Mouse (Mus musculus) liver, adult 2 months (tissue): ENCODE measurements at regions not wholly inside any gene's neighbourhood (a gene's known extent, or its start where the extent isn't known, plus 50 kb on each side); places are given as distances from the start of the nearest gene placed in this dataset.
A peak's percentile ranks its signal among the peaks of the same experiment; 100 is the strongest.

ENCODE experiments used
- DNase-seq: peaks from one replicate; pipeline ENCODE4 v3.0.0-alpha.2; 2011; ENCODE audit warnings: low read depth, low spot score; ENCODE audit errors: extremely low read depth
- H3K27ac ChIP-seq: fragments of 200-500 bp; replicated peaks from 2 replicates; pipeline ENCODE4 v1.5.1; 2012; ENCODE audit warnings: low read depth, mild to moderate bottlenecking, control low read depth, inconsistent platforms, low read length; ENCODE audit not compliant: insufficient read depth
- H3K27me3 ChIP-seq: fragments of 200-500 bp; 2 replicates; pipeline ENCODE4 v1.6.1; 2012; ENCODE audit warnings: mild to moderate bottlenecking, moderate library complexity, low read length, inconsistent platforms; ENCODE audit not compliant: control insufficient read depth, insufficient read depth
- H3K36me3 ChIP-seq: fragments of 200-500 bp; 2 replicates; pipeline ENCODE4 v1.6.1; 2012; ENCODE audit warnings: low read length, inconsistent platforms; ENCODE audit not compliant: control insufficient read depth, insufficient read depth
- H3K4me1 ChIP-seq: fragments of 200-500 bp; 2 replicates; pipeline ENCODE4 v1.6.1; 2011; ENCODE audit warnings: low read length; ENCODE audit not compliant: control insufficient read depth, insufficient read depth
- H3K4me3 ChIP-seq: fragments of 200-500 bp; 2 replicates; pipeline ENCODE4 v1.5.1; 2011; ENCODE audit warnings: low read depth, mild to moderate bottlenecking, control low read depth, low read length, moderate library complexity; ENCODE audit not compliant: insufficient read depth
- H3K79me2 ChIP-seq: fragments of 200-500 bp; 2 replicates; pipeline ENCODE4 v1.6.1; 2012; ENCODE audit warnings: inconsistent platforms, mild to moderate bottlenecking, low read length, moderate library complexity; ENCODE audit not compliant: control insufficient read depth, insufficient read depth
- H3K9ac ChIP-seq: fragments of 200-500 bp; 2 replicates; pipeline ENCODE4 v1.6.1; 2012; ENCODE audit warnings: low read depth, mild to moderate bottlenecking, control low read depth, inconsistent platforms, low read length
- CTCF ChIP-seq: fragments of 200-500 bp; IDR thresholded peaks from 2 replicates; pipeline ENCODE4 v1.5.1; 2011; ENCODE audit warnings: low read depth, low read length, control low read depth
- POLR2A ChIP-seq: fragments of 200-500 bp; IDR thresholded peaks from 2 replicates; pipeline ENCODE4 v1.6.1; 2011; ENCODE audit warnings: low read length, control low read depth; ENCODE audit not compliant: insufficient read depth; ENCODE audit errors: extremely low read depth
- WGBS: fragments of 180-500 bp; shearing (Covaris S2); methylation state at CpG from one replicate; pipeline ENCODE4 v1.1.7; 2018; 5-methylcytosine and 5-hydroxymethylcytosine counted together

DNA sequence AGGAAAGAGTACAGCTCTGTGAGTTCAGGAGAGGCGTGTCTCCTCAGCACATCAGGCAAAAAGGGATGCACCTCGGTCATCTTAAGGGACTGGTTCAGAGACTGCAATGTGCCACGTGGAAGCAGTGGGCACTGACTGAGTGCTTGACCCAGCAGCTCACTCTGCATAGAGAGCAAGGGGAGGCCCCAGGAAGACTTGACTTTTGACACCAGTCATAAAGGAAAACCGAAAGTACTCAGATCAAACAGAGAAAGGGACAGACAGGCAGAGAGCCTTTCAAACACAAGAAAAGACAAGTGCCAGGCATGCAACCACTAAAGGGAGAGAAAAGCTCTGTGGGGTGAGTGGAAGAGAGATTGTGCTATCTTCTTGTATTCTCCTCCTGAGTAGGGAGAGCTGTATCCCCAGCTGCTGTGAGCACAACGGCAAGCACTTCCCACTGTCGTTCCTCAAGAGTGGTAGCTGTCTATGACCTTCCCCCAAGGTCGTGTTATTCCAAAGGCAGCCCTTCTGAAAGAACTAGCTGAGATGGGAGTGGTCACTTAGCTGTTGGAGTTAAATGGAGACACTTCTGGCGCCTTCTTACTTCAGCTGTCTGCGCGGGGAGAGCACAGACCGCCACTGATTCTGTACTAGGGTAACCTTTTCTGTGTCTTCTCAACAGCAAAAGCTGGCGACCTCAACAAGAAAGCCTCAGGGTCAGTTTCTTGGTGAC is 119.4 kb upstream of the Cpeb2 start:
- DNase-seq, result peak; percentile 31

DNA sequence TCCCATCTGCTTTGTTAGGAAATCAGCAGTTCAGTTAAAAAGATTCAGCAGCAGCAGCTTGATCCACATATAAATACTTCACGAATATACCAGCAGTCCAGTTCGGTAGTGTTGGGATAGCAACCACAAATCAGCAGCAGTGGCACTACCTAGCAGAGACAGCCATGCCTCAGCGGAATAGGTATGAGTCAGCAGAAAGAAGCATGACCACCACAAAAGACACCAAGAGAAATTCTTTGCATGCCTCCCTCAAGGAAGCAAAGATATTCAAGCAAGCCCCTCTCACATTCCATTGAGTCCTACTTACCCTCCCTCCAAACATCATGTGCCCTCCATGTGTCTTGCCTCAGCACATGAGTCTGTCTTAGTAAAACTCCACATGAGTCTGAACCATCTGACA is 117.5 kb upstream of the Cpeb2 start:
- no peak for DNase-seq
- H3K79me2 ChIP-seq, result no peaks in the 10 kb centered on the region
- H3K4me1 ChIP-seq, result no peaks in the 10 kb centered on the region; the same call in 1 of the 2 replicates
- TF ChIP-seq CTCF (no peak), POLR2A (no peak)
- H3K27me3 ChIP-seq, result no peaks in the 10 kb centered on the region
- no peak overlapping the region for H3K4me3 ChIP-seq
- H3K27ac ChIP-seq, result no peak overlapping the region
- no peaks in the 10 kb centered on the region for H3K36me3 ChIP-seq
- H3K9ac ChIP-seq, result no peak overlapping the region
- 95% methylated on average over 3 of the region's 3 CpGs for WGBS

More for the DNA sequence above, 119.4 kb upstream of the Cpeb2 start:
- H3K27me3 ChIP-seq, result no peaks in the 10 kb centered on the region
- no peaks in the 10 kb centered on the region; the same call in 1 of the 2 replicates for H3K4me1 ChIP-seq
- no peak overlapping the region for H3K27ac ChIP-seq
- H3K4me3 ChIP-seq, result no peak overlapping the region
- H3K9ac ChIP-seq, result no peak overlapping the region
- H3K36me3 ChIP-seq, result no peaks in the 10 kb centered on the region
- WGBS, result 73% methylated on average over 12 of the region's 12 CpGs
- H3K79me2 ChIP-seq, result no peaks in the 10 kb centered on the region
- TF ChIP-seq CTCF (no peak), POLR2A (no peak)

DNA sequence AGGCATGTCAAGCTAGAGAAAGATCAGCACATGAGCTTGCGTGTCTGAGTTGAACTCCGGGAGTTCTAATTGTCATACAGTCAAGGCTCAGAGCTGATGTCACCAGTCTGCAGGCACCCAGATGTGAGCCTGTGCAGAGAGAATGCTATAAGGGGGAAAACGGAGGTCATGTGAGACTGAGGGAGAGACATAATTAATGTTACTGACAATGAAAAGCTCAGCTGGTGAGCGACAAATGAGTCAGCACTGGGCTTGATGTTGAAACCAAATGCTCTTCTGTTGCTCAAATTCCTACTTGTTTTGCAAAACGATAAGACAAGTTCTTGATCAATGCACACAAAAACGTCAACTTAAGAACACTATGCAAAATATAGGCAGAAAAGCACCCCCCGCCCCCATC is 116.1 kb upstream of the Cpeb2 start:
- Histone ChIP-seq H3K27me3 (no peaks in the 10 kb centered on the region), H3K79me2 (no peaks in the 10 kb centered on the region), H3K4me3 (no peak overlapping the region), H3K27ac (no peak overlapping the region), H3K9ac (no peak overlapping the region), H3K4me1 (no peaks in the 10 kb centered on the region; the same call in 1 of the 2 replicates), H3K36me3 (no peaks in the 10 kb centered on the region)
- WGBS, result 85% methylated on average over 7 of the region's 7 CpGs
- no peak for DNase-seq
- TF ChIP-seq CTCF (no peak), POLR2A (no peak)

DNA sequence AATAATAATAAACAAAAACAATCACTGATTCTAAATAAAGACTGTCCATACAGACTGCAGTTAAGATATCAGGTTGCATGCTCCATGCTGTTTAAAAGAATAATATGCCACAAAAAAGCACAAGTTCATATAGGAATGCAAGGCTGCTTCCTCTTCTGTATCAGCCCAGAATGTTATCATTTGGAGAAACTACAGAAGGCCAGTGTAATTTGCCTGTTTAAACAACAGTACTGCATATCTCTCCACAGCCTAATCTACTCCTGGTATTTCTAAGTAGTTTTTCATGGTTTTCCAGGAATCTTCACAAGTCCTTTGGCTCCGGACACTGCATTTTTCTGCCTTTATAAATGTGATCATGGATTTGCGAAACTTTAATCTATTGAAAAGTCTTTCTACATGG is 111.9 kb upstream of the Cpeb2 start:
- TF ChIP-seq POLR2A (no peak), CTCF (no peak)
- no peaks in the 10 kb centered on the region for H3K27me3 ChIP-seq
- H3K4me1 ChIP-seq, result peaks cover 8% of the 10 kb centered on the region; the same call in 1 of the 2 replicates
- no peaks in the 10 kb centered on the region for H3K79me2 ChIP-seq
- H3K36me3 ChIP-seq, result no peaks in the 10 kb centered on the region
- H3K4me3 ChIP-seq, result no peak overlapping the region
- no peak overlapping the region for H3K27ac ChIP-seq
- no peak for DNase-seq
- WGBS, result 51% methylated on average over 2 of the region's 2 CpGs
- H3K9ac ChIP-seq, result no peak overlapping the region

DNA sequence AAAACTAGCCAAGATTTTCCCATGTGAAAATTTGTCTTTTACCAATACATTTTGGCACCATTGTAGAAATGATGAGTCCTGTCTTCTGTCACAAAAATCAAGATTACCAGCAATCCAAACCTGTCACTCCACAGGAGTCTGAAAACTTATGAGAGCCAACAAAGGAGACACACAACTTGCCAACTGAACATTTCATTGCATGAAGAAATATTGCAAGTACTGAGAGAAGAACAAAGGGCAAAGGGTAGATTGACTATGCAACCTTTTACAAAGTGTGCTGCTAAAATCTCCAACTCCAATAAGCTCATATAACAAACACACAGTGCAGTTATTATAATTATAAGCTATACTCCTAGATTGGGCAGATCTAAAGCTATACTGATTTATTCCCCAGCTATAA is 108.7 kb upstream of the Cpeb2 start:
- Histone ChIP-seq H3K9ac (no peak overlapping the region), H3K4me1 (peaks cover 8% of the 10 kb centered on the region; the same call in 1 of the 2 replicates), H3K4me3 (no peak overlapping the region), H3K27ac (no peak overlapping the region), H3K27me3 (no peaks in the 10 kb centered on the region), H3K79me2 (no peaks in the 10 kb centered on the region), H3K36me3 (no peaks in the 10 kb centered on the region)
- TF ChIP-seq CTCF (no peak), POLR2A (no peak)
- peak; percentile 87 for DNase-seq
